Comparison of ENCODE assay signal across 11 mouse cellular contexts in genomic region chr7:30572969-30573368, GRCm38 (mm10). TPM values are rescaled to one million over a fixed set of nuclear protein-coding genes. Genes with fewer than 3 reads are reported as not detected.
DNase-seq lines count a peak whose midpoint lies in the region; ATAC-seq and TF ChIP-seq lines count a peak whose summit lies in the region.
"Had no signal": no experiment of that assay in that cellular context is flagged by ENCODE, and none has a peak within 500 bp of the region (broad histone marks: within the 10 kb centered on the region; RNA-seq: fewer than 3 reads in every experiment).

No protein-coding gene starts in this region.

- DNase-seq in embryonic facial prominence, embryonic 10.5 days (ENCODE audit: low spot score): no peak
- DNase-seq in MEL (ENCODE audit: low read depth, low spot score): peak; percentile 53
- DNase-seq in cerebellum, postnatal 36 days: peak; percentile 85
- DNase-seq in kidney, postnatal 10 days: peak; percentile 61
- no peak for DNase-seq in embryo, embryonic 11 days
- DNase-seq in hindbrain, embryonic 11.5 days (ENCODE audit: low spot score): no peak
- DNase-seq in retina, embryonic 14.5 days (ENCODE audit: low spot score): no peak
- DNase-seq: B cell, adult 2 months; right cerebral cortex, postnatal 25 days had no signal

- WGBS in embryonic facial prominence, embryonic 15.5 days: 66% methylated on average over 2 of the region's 2 CpGs
- 84% methylated on average over 2 of the region's 2 CpGs for WGBS in embryonic facial prominence, embryonic 10.5 days
- 84% methylated on average over 2 of the region's 2 CpGs for WGBS in hindbrain, embryonic 11.5 days

- no peak overlapping the region for H3K4me3 ChIP-seq in embryonic facial prominence, embryonic 15.5 days (replicated peaks)
- no peak overlapping the region for H3K4me3 ChIP-seq in embryonic facial prominence, embryonic 10.5 days
- no peak overlapping the region for H3K4me3 ChIP-seq in MEL (ENCODE audit: control insufficient read depth in 1 of 2, insufficient read depth in 1 of 2, low read depth in 2 of 2, low read length in 2 of 2)
- H3K4me3 ChIP-seq in hindbrain, embryonic 11.5 days (ENCODE audit: low read depth, low read length): no peak overlapping the region
- H3K4me3 ChIP-seq: forebrain, embryonic 10.5 days had no signal

- no peak for TF ChIP-seq RAD21 in MEL (IDR thresholded peaks at IDR 0.05; ENCODE audit: low read depth, low read length)

- ATAC-seq in embryonic facial prominence, embryonic 15.5 days (ENCODE audit: insufficient number of reproducible peaks, low FRiP score, low TSS enrichment, low read depth): 0 out of 2 replicates have a peak, but pooled peaks have one; percentile 29
- ATAC-seq in hindbrain, embryonic 11.5 days (ENCODE audit: low FRiP score): no peak

- peaks cover 97% of the 10 kb centered on the region for H3K36me3 ChIP-seq in embryonic facial prominence, embryonic 15.5 days
- H3K36me3 ChIP-seq in embryonic facial prominence, embryonic 10.5 days (replicated peaks): peaks cover 100% of the 10 kb centered on the region
- H3K36me3 ChIP-seq in MEL (ENCODE audit: control insufficient read depth in 1 of 2, insufficient read depth in 2 of 2, low read length in 2 of 2): peaks cover 0 to 18% of the 10 kb centered on the region in 2 experiments; a peak in 3 of 4 replicates
- H3K36me3 ChIP-seq in hindbrain, embryonic 11.5 days (ENCODE audit: control insufficient read depth, insufficient read depth, low read length): peaks cover 30% of the 10 kb centered on the region

- no peak for TF ChIP-seq POLR2A in MEL (IDR thresholded peaks at IDR 0.05; ENCODE audit: control insufficient read depth in 1 of 2, insufficient read depth in 1 of 2, low read depth in 1 of 2, low read length in 2 of 2, poor library complexity in 1 of 2)

- H3K27me3 ChIP-seq in embryonic facial prominence, embryonic 15.5 days: no peaks in the 10 kb centered on the region
- H3K27me3 ChIP-seq in embryonic facial prominence, embryonic 10.5 days (replicated peaks; ENCODE audit: low read depth, poor library complexity, severe bottlenecking): no peaks in the 10 kb centered on the region
- H3K27me3 ChIP-seq in MEL (ENCODE audit: control insufficient read depth in 1 of 2, insufficient read depth in 2 of 2, low read length in 2 of 2): no peaks in the 10 kb centered on the region
- no peaks in the 10 kb centered on the region for H3K27me3 ChIP-seq in hindbrain, embryonic 11.5 days (ENCODE audit: control insufficient read depth, insufficient read depth, low read length)

- no peaks in the 10 kb centered on the region for H3K4me1 ChIP-seq in embryonic facial prominence, embryonic 15.5 days
- no peaks in the 10 kb centered on the region for H3K4me1 ChIP-seq in embryonic facial prominence, embryonic 10.5 days
- H3K4me1 ChIP-seq in MEL (ENCODE audit: control insufficient read depth in 1 of 2, insufficient read depth in 2 of 2, low read length in 2 of 2): peaks cover 0 to 6% of the 10 kb centered on the region in 2 experiments; a peak in 1 of 4 replicates
- no peaks in the 10 kb centered on the region for H3K4me1 ChIP-seq in hindbrain, embryonic 11.5 days (replicated peaks; ENCODE audit: control insufficient read depth, insufficient read depth, low read length)
- H3K4me1 ChIP-seq: forebrain, embryonic 10.5 days had no signal

- H3K4me2 ChIP-seq in embryonic facial prominence, embryonic 15.5 days (replicated peaks): no peak overlapping the region
- no peak overlapping the region for H3K4me2 ChIP-seq in hindbrain, embryonic 11.5 days (replicated peaks; ENCODE audit: low read depth, low read length)

- no peaks in the 10 kb centered on the region for H3K79me2 ChIP-seq in MEL (ENCODE audit: control insufficient read depth, insufficient read depth, low read length, poor library complexity)

- no peaks in the 10 kb centered on the region for H3K9me3 ChIP-seq in embryonic facial prominence, embryonic 15.5 days (replicated peaks)
- H3K9me3 ChIP-seq in embryonic facial prominence, embryonic 10.5 days: no peaks in the 10 kb centered on the region
- no peaks in the 10 kb centered on the region for H3K9me3 ChIP-seq in MEL (replicated peaks; ENCODE audit: insufficient read depth, low read length)
- no peaks in the 10 kb centered on the region for H3K9me3 ChIP-seq in hindbrain, embryonic 11.5 days (ENCODE audit: control insufficient read depth, low read length)
- H3K9me3 ChIP-seq: forebrain, embryonic 10.5 days had no signal

- H3K9ac ChIP-seq in embryonic facial prominence, embryonic 15.5 days: no peak overlapping the region
- no peak overlapping the region for H3K9ac ChIP-seq in MEL (ENCODE audit: control insufficient read depth, low read depth, low read length, poor library complexity, severe bottlenecking)
- no peak overlapping the region for H3K9ac ChIP-seq in hindbrain, embryonic 11.5 days (ENCODE audit: low read depth, low read length)

- no peak overlapping the region for H3K27ac ChIP-seq in embryonic facial prominence, embryonic 15.5 days (replicated peaks)
- no peak overlapping the region for H3K27ac ChIP-seq in embryonic facial prominence, embryonic 10.5 days (replicated peaks)
- H3K27ac ChIP-seq in MEL (ENCODE audit: control insufficient read depth, low read depth, low read length): peak overlapping the region; percentile 15; the same call in 1 of the 2 replicates
- H3K27ac ChIP-seq in hindbrain, embryonic 11.5 days (ENCODE audit: low read depth, low read length): no peak overlapping the region
- H3K27ac ChIP-seq: forebrain, embryonic 10.5 days had no signal

- peak; percentile 24 to 71; a peak in 2 of 4 replicates for TF ChIP-seq EP300 in MEL (IDR thresholded peaks at IDR 0.05; ENCODE audit: low read depth in 1 of 2, low read length in 2 of 2)

- TF ChIP-seq CTCF in MEL (IDR thresholded peaks at IDR 0.05 in 2 of 3, conservative IDR thresholded peaks at IDR 0.05 in 1 of 3; ENCODE audit: control insufficient read depth in 1 of 3, insufficient read depth in 1 of 3, low read depth in 2 of 3, low read length in 3 of 3, poor library complexity in 1 of 3, severe bottlenecking in 1 of 3): no peak

TF ChIP-seq in MEL, 35 proteins besides CTCF, POLR2A, EP300 and RAD21 (continues in another document):
- TF ChIP-seq GABPA (IDR thresholded peaks at IDR 0.05; ENCODE audit: low read depth, low read length) (no peak), TCF12 (IDR thresholded peaks at IDR 0.05; ENCODE audit: low read depth, low read length) (peak; percentile 84; the same call in 1 of the 2 replicates), KAT2A (conservative IDR thresholded peaks at IDR 0.05; ENCODE audit: low read depth, low read length) (no peak), SIN3A (IDR thresholded peaks at IDR 0.05; ENCODE audit: low read length) (0 out of 2 replicates have a peak, but pooled peaks have one; percentile 14), SMC3 (IDR thresholded peaks at IDR 0.05; ENCODE audit: low read depth, low read length) (no peak), RCOR1 (IDR thresholded peaks at IDR 0.05; ENCODE audit: low read depth, low read length) (no peak), CHD1 (IDR thresholded peaks at IDR 0.05; ENCODE audit: low read depth, low read length) (no peak)

RNA-seq across cellular contexts. Expression of gene Igflr1, which starts 7.7 kb away (rescaled TPM):
- 5.3 and 6.1 TPM in 2 replicates for polyA plus RNA-seq in embryonic facial prominence, embryonic 15.5 days (2015; fragmentation: Nextera tagmentation; extraction: Ambion mirVana)
- polyA plus RNA-seq in embryonic facial prominence, embryonic 10.5 days (2016; fragmentation: Nextera tagmentation; extraction: Ambion mirVana): 2.8 and 4.6 TPM in 2 replicates
- 1.3 and 1.7 TPM in 2 replicates for total RNA-seq in MEL (2012; rRNA removed)
- 1 to 10 TPM in 1 of 2 experiments, not detected in 1; 3.1 TPM for polyA plus RNA-seq in MEL (2012; ENCODE audit: insufficient read depth in 1 of 2, insufficient read length in 2 of 2, low read depth in 1 of 2, low replicate concordance in 2 of 2, missing spikeins in 1 of 2)
- 3.0 and 3.6 TPM in 2 replicates for polyA plus RNA-seq in hindbrain, embryonic 11.5 days (2014; fragmentation: Nextera tagmentation; extraction: Ambion mirVana)

RNA-seq across cellular contexts. Expression of gene Psenen, which starts 9.5 kb away (rescaled TPM):
- polyA plus RNA-seq in embryonic facial prominence, embryonic 15.5 days (2015; fragmentation: Nextera tagmentation; extraction: Ambion mirVana): 136 and 140 TPM in 2 replicates
- 112 and 118 TPM in 2 replicates for polyA plus RNA-seq in embryonic facial prominence, embryonic 10.5 days (2016; fragmentation: Nextera tagmentation; extraction: Ambion mirVana)
- 43.0 and 60.8 TPM in 2 replicates for total RNA-seq in MEL (2012; rRNA removed)
- polyA plus RNA-seq in MEL (2012; ENCODE audit: insufficient read depth in 1 of 2, insufficient read length in 2 of 2, low read depth in 1 of 2, low replicate concordance in 2 of 2, missing spikeins in 1 of 2): 100 to 1,000 TPM in 1 of 2 experiments, not detected in 1; 157 TPM
- 104 and 105 TPM in 2 replicates for polyA plus RNA-seq in hindbrain, embryonic 11.5 days (2014; fragmentation: Nextera tagmentation; extraction: Ambion mirVana)

RNA-seq across cellular contexts. Expression of gene Gm49396, which starts 9.8 kb away (rescaled TPM):
- polyA plus RNA-seq in embryonic facial prominence, embryonic 15.5 days (2015; fragmentation: Nextera tagmentation; extraction: Ambion mirVana): 11.0 and 15.0 TPM in 2 replicates
- 14.2 and 15.3 TPM in 2 replicates for polyA plus RNA-seq in embryonic facial prominence, embryonic 10.5 days (2016; fragmentation: Nextera tagmentation; extraction: Ambion mirVana)
- 1.4 and 1.9 TPM in 2 replicates for total RNA-seq in MEL (2012; rRNA removed)
- 1 to 10 TPM in 1 of 2 experiments, not detected in 1; 4.2 TPM for polyA plus RNA-seq in MEL (2012; ENCODE audit: insufficient read depth in 1 of 2, insufficient read length in 2 of 2, low read depth in 1 of 2, low replicate concordance in 2 of 2, missing spikeins in 1 of 2)
- 7.8 and 9.8 TPM in 2 replicates for polyA plus RNA-seq in hindbrain, embryonic 11.5 days (2014; fragmentation: Nextera tagmentation; extraction: Ambion mirVana)

RNA-seq across cellular contexts. Expression of gene U2af1l4, which starts 9.9 kb away (rescaled TPM):
- polyA plus RNA-seq in embryonic facial prominence, embryonic 15.5 days (2015; fragmentation: Nextera tagmentation; extraction: Ambion mirVana): 83.7 and 86.6 TPM in 2 replicates
- 91.5 and 94.9 TPM in 2 replicates for polyA plus RNA-seq in embryonic facial prominence, embryonic 10.5 days (2016; fragmentation: Nextera tagmentation; extraction: Ambion mirVana)
- 67.2 and 74.2 TPM in 2 replicates for total RNA-seq in MEL (2012; rRNA removed)
- polyA plus RNA-seq in MEL (2012; ENCODE audit: insufficient read depth in 1 of 2, insufficient read length in 2 of 2, low read depth in 1 of 2, low replicate concordance in 2 of 2, missing spikeins in 1 of 2): 10 to 100 TPM in 1 of 2 experiments, not detected in 1; 72.5 TPM
- 83.0 and 100.0 TPM in 2 replicates for polyA plus RNA-seq in hindbrain, embryonic 11.5 days (2014; fragmentation: Nextera tagmentation; extraction: Ambion mirVana)

RNA-seq across cellular contexts. Expression of gene Lin37, which starts 13.3 kb away (rescaled TPM):
- polyA plus RNA-seq in embryonic facial prominence, embryonic 15.5 days (2015; fragmentation: Nextera tagmentation; extraction: Ambion mirVana): 45.6 and 46.8 TPM in 2 replicates
- 42.5 and 45.2 TPM in 2 replicates for polyA plus RNA-seq in embryonic facial prominence, embryonic 10.5 days (2016; fragmentation: Nextera tagmentation; extraction: Ambion mirVana)
- 10.9 and 12.0 TPM in 2 replicates for total RNA-seq in MEL (2012; rRNA removed)
- polyA plus RNA-seq in MEL (2012; ENCODE audit: insufficient read depth in 1 of 2, insufficient read length in 2 of 2, low read depth in 1 of 2, low replicate concordance in 2 of 2, missing spikeins in 1 of 2): 10 to 100 TPM in 1 of 2 experiments, not detected in 1; 49.8 TPM
- polyA plus RNA-seq in hindbrain, embryonic 11.5 days (2014; fragmentation: Nextera tagmentation; extraction: Ambion mirVana): 44.7 and 48.3 TPM in 2 replicates

Comparison
In these comparisons a context has a peak if more than half of its experiments do, and no peak if none do; other contexts are left out.
1. DNase-seq: peak in MEL (single experiment), cerebellum, postnatal 36 days (2 of 2) and kidney, postnatal 10 days (single experiment); none in embryonic facial prominence, embryonic 10.5 days (single experiment), embryo, embryonic 11 days (single experiment), hindbrain, embryonic 11.5 days (single experiment) and retina, embryonic 14.5 days (single experiment).